Mouse (Mus musculus): ENCODE measurements at regions not wholly inside any gene's neighbourhood (a gene's known extent, or its start where the extent isn't known, plus 50 kb on each side); places are given as distances from the start of the nearest gene placed in this dataset.

- no peak for DNase-seq
Observed at GRCm38 (mm10) chr12:70523379-70523778, 70.5 kb downstream of the Tmx1 start.

- no peak for DNase-seq
Observed at GRCm38 (mm10) chr12:70524703-70525102, 71.8 kb downstream of the Tmx1 start.

DNA sequence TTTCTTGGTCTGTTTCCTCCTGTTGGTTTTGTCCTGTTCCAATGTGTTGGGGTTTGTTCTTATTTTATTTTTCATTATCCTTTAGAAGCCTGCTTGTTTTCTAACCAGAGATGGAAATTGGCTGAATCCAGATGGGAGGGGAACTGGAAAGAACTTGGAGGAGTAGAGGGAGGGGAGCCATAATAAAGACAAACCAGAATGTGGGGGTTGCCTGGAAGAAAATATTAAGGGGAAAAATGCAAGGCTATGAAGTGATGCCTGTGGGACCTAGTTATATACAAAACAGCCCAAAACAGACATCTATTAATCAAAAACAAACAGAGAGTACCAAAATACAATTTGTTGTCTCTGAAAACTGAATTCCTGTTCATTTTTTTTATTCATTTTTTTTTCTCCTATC is 78.8 kb downstream of the Tmx1 start:
- no peak for DNase-seq

GRCm38 (mm10) chr12:70532225-70532624 is 79.3 kb downstream of the Tmx1 start:
- DNase-seq = no peak

GRCm38 (mm10) chr12:70532843-70533242 is 79.9 kb downstream of the Tmx1 start:
- DNase-seq = no peak

- DNase-seq = no peak
Observed at GRCm38 (mm10) chr12:70533375-70533935, 80.6 kb downstream of the Tmx1 start.

- no peak for DNase-seq
Observed at GRCm38 (mm10) chr12:70539124-70539523, 86.2 kb downstream of the Tmx1 start.

- no peak for DNase-seq
Observed at GRCm38 (mm10) chr12:70539856-70540255, 87.0 kb downstream of the Tmx1 start.

- DNase-seq = no peak
Observed at GRCm38 (mm10) chr12:70541432-70541831, 88.5 kb downstream of the Tmx1 start.

- DNase-seq = no peak
Observed at GRCm38 (mm10) chr12:70543299-70543698, 90.4 kb downstream of the Tmx1 start.

DNA sequence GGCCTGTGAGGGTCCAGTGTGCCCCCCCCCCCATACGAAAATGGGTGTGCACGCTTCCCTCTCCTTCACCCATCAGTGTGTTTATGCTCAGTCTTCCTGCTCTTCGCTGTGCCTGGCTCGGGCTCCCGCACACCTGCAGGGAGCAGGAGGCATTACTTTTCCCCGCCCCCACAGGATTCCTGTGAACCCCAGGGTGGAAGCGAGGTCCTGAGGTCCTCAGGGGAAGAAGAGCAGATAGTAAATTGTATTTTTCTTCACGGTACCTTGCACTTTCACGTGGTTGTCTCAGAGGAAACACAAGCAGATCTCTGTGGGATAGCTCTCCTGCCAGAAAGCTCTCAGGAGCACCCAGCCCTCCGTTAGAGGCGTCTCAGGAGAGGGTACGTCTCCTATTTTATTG is 91.4 kb downstream of the Tmx1 start:
- DNase-seq = no peak

DNA sequence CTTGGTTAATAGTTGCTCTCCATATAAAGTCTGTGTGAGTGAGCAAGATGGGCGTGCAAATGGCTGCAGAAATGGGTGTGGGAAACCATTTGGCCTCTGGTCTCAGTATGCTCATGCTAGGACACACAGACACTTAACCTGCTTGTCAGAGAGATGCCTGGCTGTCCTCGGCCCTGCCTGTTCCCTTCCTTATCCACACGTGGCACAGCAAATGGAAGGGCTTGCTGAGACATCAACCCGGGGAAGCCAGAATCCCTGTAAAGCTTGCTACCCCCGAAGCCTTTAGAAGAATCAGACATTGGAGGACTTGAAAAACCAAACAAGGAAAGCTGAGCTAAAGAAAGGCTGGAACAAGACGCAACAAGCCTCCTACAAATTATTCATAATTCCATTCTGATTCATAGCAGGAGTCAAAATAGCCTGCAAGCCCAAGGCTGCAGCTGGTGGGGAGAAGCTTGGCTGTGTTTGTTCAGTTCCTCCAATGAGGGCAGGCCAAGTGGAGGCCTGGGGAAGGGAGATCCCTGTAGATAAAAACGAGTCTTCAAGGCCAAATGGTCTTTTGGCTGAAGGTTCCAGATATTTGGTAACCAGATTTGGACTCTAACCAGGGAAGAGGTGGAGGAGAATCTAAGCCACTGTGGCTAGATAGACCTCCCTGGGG is 92.1 kb downstream of the Tmx1 start:
- no peak for DNase-seq

GRCm38 (mm10) chr12:70547199-70547598 is 94.3 kb downstream of the Tmx1 start:
- no peak for DNase-seq

DNA sequence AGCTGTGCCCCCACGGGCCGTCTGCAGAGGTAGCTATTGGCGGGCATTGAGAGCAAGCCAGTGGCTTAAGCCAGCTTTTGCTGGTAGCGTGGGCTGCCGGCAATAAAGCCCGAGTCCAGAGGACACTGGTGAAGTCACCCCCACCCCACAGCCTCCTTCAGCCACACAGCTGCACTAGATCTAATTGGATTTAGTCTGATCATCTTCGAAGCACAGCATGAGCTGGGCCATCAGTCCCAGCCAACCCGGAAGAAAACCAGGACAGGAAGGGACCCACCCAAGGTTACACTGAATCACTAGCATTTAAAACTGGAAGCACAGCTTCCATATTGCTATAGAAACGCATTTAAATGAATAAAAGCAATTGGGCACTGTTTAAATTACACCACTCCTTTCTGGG is 96.4 kb downstream of the Tmx1 start:
- no peak for DNase-seq

DNA sequence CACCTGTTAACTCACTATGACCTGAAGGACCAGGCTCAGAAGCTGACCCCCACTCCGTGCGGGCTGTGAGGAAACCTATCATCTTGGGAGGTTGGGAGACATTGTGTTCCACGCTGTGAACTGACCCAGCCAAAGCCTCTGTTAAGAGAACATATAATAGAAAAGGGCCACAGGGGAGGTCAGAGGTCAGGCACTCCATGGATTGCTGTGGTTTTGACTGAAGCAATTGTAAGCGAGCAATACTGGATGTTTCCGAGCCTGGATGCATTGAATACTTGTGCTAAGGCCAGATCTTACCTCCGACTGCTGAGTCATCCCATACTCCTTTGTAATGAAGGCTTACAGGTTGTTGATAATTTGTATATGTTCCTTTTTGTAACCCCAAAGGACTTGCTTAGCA is 101.0 kb downstream of the Tmx1 start:
- DNase-seq = no peak

DNA sequence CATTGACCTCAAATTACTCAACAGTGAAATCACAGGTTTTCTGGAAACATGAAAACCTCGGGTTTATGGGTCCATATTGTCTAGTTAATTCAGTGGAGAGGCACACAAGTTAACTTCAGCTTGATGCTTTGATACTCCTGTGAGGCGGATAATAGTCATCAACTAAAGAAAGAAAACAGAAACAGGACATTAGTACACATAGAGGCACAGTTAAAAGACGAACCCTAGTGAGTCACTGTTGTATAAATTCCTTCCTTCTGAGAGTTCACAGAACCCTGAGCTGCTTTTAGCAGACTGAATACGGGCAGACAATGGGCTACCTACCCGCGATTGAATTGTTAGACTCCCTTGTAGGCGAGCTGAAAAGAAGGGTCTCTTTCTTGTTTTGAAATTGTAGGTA is 101.7 kb downstream of the Tmx1 start:
- DNase-seq = no peak

DNA sequence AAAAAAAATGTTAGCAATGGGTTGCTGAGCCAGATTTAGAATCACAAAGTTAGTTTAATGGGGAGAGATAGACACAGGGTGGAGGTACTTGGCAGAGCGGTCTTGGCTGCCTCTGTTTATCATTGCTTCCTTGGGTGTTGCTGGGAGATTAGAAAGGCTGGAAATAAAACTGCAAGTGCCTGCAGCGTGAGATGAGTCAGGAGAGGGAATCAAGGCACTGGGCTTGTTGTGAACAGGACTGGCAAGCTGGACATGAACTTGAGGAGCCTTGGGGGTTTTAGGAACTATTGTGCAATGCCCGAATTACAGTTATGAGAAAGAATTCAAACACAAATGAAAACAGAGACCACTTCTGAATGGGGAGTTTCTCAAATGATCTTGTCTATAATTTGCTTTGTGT is 102.8 kb downstream of the Tmx1 start:
- no peak for DNase-seq

DNA sequence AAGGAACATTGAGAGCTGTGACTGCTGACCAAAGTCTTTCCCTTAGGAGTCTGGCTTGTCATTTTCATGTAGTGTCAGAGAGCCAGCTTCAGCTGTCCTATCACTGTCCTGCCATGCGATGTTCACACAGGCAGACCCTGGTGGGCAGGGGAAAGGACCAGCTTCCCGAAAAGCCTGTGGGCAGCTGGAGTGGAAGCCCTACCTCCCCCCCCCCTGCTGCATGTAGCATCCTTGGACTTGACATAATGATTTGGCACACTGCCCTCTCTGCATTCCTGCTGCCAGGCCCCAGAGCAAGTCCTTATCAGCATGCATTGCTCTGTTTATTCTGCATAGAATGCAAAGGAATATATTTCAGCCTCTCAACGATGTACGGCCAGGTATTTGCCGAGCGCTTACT is 103.9 kb downstream of the Tmx1 start:
- DNase-seq = no peak

DNA sequence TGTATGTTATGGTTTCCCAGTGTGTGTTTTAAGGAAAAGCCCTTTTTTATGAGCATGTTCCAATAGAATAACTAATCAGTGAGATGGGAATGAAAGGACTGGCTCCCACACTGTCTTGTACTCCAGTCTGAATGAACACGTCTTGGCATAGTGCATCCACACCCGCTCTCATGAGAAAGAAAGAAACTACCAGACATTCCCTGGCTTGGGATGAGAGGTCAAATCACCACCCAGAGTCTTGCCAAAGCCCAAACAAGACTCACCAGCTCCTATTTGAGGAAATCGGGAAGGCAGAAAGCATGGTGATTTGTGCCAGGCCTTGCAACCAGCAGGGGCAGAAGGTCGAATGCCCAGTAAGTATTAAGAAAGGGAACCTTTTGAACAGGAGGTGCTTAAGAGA is 110.6 kb downstream of the Tmx1 start:
- no peak for DNase-seq

- no peak for DNase-seq
Observed at GRCm38 (mm10) chr12:70575665-70576064, 122.8 kb downstream of the Tmx1 start.

DNA sequence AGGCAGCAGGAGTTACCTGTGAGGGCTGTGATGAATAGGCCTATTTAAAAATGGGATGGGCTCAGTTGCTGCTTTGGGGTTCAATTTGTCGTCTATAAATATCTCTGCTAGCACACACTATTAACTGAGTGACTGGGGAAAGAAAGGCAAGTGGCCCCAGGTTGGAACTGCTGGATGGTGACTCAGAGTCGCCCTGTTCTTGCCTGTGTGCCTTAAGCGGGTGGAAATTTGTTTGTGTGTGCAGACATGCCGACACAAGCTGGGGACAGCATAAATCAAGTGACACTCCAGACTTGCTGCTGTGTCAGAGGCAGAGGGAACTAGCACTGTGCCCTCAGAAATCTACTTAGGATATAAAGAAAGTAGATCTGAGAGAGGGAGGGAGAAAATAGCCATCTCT is 124.9 kb downstream of the Tmx1 start:
- no peak for DNase-seq

DNA sequence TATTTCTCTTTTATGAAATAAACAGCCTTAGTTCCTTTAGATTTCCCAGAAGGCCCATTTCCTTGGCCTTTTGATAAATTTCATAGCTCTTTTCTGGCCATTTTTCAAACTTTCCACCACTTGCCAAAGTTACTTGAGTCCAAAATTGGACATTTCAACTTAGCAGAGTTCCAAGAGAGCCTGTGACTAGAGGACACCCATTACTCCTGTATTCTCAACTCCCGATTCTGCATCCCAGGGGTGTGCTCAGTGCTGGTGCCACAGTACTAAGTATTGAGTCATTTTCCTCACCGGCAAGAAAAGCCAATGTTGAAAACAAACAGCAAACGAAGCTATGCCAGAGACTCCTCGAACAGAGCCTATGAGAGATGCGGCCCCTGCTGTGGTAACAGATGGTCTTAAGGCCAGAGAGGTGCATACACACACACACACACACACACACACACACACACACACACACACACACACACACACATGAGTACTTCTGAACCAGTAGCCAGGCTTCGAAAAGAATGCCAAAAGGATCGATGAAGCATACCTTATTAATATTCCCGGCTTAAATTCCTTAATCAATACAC is 126.5 kb downstream of the Tmx1 start:
- DNase-seq = no peak

GRCm38 (mm10) chr12:70586181-70586580 is 133.3 kb downstream of the Tmx1 start:
- no peak for DNase-seq

GRCm38 (mm10) chr12:70588234-70588633 is 135.3 kb downstream of the Tmx1 start:
- DNase-seq = peak; percentile 18

DNA sequence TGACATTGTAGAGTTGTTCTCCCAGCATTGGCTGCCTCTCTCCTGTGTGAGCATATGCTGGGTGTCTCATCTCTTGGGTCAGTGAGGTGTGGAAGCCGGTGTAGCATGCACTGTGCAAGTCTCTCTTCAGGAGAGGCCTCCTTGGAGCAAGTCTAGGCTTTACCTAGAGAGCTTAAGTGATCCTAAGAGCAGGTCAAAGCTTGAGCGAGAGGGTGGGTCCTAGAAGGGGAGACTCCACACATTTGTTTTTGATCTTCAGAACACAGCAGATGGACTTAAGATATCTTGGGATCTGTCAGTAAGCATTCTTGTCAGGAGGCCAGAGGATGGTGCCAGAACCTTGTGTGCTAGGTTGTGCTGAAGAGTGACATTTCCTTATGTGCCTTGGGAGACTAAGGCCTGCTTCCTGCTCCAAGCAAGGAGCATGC is 136.4 kb downstream of the Tmx1 start:
- DNase-seq = peak; percentile 43

All from kidney, postnatal 10 days (tissue).